Mouse (Mus musculus): ENCODE results near the gene C5ar2. TPM values are rescaled to one million over a fixed set of nuclear protein-coding genes. Genes with fewer than 3 reads are reported as not detected.
"Not testable (repeated sequence)": the region's sequence is repeated elsewhere in the genome, so short reads cannot be mapped to it uniquely, and the experiment has no call there.

The C5ar2 gene
- polyA plus RNA-seq, 1 experiment from 2014 or later: 0.09 TPM

GRCm38 (mm10) chr7:16263843-16264242, 19.9 kb upstream of the C5ar2 start:
- Histone ChIP-seq H3K4me3 (ENCODE audit: low read depth, low read length) (no peak overlapping the region), H3K36me3 (ENCODE audit: control insufficient read depth, insufficient read depth, low read length) (no peaks in the 10 kb centered on the region), H3K4me2 (ENCODE audit: low read length) (no peak overlapping the region), H3K27ac (ENCODE audit: low read depth) (no peak overlapping the region), H3K27me3 (replicated peaks; ENCODE audit: control insufficient read depth, insufficient read depth, low read length) (no peaks in the 10 kb centered on the region), H3K9ac (ENCODE audit: low read length) (no peak overlapping the region), H3K9me3 (ENCODE audit: control insufficient read depth, low read length) (0 out of 2 replicates have a peak, but pooled peaks cover 5% of the 10 kb centered on the region), H3K4me1 (replicated peaks; ENCODE audit: control insufficient read depth, insufficient read depth, low read length) (no peaks in the 10 kb centered on the region)
- 82% methylated on average over 5 of the region's 5 CpGs for WGBS
- ATAC-seq (replicated peaks; ENCODE audit: low FRiP score, low TSS enrichment, low read depth): no peak
- DNase-seq (ENCODE audit: low spot score): no peak

DNA sequence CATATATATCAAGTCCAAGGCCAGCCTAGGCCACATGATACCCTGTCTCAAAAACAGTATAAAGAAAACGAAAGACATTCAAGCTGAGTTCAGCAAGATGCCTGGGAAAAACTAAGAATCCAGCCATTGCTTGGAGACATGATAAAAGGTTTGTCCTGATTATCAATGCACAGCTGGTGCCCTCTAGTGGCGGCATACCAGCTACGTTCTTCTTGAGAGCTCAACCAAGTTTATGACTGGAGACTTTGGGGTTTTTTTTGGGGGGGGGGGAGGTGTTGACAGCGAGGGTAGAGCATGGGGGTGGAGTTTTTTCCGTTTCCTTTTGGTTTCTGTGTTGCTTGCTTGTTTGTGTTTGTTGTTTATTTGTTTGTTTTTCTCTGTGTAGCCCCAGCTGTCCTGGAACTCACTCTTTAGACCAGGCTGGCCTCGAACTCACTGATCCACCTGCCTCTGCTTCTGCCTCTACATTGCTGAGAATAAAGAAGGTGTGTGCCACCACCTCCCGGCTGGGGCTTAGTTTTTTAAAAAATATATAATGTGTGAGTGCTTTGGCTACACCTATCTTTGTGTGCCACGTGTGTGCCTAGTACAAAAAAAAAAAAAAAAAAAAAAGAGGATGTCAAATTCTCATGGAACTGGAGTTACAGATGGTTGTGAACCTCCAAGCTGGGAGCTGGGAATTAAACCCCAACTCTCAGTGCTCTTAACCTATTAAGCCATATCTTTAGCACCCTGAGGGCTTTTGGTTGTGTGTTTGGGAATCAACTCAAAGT, 19.2 kb upstream of the C5ar2 start:
- Histone ChIP-seq H3K4me2 (ENCODE audit: low read length) (no peak overlapping the region), H3K4me3 (ENCODE audit: low read depth, low read length) (no peak overlapping the region), H3K27ac (ENCODE audit: low read depth) (no peak overlapping the region), H3K27me3 (replicated peaks; ENCODE audit: control insufficient read depth, insufficient read depth, low read length) (no peaks in the 10 kb centered on the region), H3K9me3 (ENCODE audit: control insufficient read depth, low read length) (0 out of 2 replicates have a peak, but pooled peaks cover 5% of the 10 kb centered on the region), H3K36me3 (ENCODE audit: control insufficient read depth, insufficient read depth, low read length) (no peaks in the 10 kb centered on the region), H3K9ac (ENCODE audit: low read length) (no peak overlapping the region), H3K4me1 (replicated peaks; ENCODE audit: control insufficient read depth, insufficient read depth, low read length) (no peaks in the 10 kb centered on the region)
- WGBS: 29% methylated on average over 8 of the region's 8 CpGs
- DNase-seq (ENCODE audit: low spot score) (peak; percentile 77), ATAC-seq (replicated peaks; ENCODE audit: low FRiP score, low TSS enrichment, low read depth) (no peak)

DNA sequence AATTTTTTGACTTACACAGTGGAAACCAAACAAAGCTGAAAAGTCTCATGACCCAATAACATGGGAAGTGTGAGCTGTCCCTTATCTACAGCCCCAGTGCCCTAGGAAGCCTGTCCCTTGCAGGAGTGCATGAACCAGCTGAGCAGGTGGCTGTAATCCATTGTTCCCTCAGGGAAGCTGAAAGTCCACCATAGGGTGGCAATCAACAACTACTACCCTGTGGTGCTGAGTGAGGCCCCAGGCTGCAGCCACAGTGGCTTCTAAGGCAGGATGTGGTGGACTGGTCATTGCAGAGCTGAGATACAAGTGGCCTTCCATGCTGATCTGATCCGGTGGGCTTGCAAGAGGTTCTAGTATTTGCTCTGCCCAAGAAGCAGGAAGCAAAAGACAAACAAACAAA, 17.1 kb upstream of the C5ar2 start:
- ATAC-seq (replicated peaks; ENCODE audit: low FRiP score, low TSS enrichment, low read depth): no peak
- H3K9ac ChIP-seq (ENCODE audit: low read length): no peak overlapping the region
- no peaks in the 10 kb centered on the region for H3K4me1 ChIP-seq (replicated peaks; ENCODE audit: control insufficient read depth, insufficient read depth, low read length)
- WGBS: 81% methylated on average over 1 of the region's 1 CpGs
- H3K36me3 ChIP-seq (ENCODE audit: control insufficient read depth, insufficient read depth, low read length): no peaks in the 10 kb centered on the region
- H3K4me3 ChIP-seq (ENCODE audit: low read depth, low read length): no peak overlapping the region
- H3K27ac ChIP-seq (ENCODE audit: low read depth): no peak overlapping the region
- no peak overlapping the region for H3K4me2 ChIP-seq (ENCODE audit: low read length)
- peak; percentile 49 for DNase-seq (ENCODE audit: low spot score)
- 0 out of 2 replicates have a peak, but pooled peaks cover 5% of the 10 kb centered on the region for H3K9me3 ChIP-seq (ENCODE audit: control insufficient read depth, low read length)
- H3K27me3 ChIP-seq (replicated peaks; ENCODE audit: control insufficient read depth, insufficient read depth, low read length): no peaks in the 10 kb centered on the region

DNA sequence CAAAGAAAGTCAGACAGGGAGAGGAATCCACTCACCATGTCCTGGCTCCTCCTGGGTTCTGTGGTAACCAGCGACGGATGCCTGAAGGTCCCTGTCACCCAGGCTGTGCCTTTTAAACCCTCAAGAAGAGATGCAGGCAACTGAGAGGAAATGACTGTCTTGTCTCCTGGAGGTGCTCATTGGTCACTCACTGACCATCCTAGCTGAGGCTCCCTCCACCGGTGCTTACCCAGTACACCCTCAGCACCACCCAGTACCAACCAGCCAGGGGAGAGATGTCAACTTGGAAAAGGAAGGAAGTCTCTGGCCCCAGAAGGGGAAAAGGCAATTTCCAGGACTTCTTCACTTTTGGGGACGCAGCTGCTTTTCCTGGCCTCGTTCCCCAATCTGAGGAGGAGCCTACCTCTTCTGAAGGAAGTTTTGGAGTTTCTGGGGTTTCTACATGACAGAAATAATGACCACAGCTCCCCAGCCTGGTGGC, 15.2 kb upstream of the C5ar2 start, which contains the start of gene C5ar1:
TSS of gene C5ar1 (minus strand) at position 431 of the 481 bp plus-strand sequence.
- H3K27ac ChIP-seq (ENCODE audit: low read depth): no peak within 1 kb of the TSS
- no peak within 1 kb of the TSS for H3K4me3 ChIP-seq (ENCODE audit: low read depth, low read length)
- no peak within 1 kb of the TSS for H3K9ac ChIP-seq (ENCODE audit: low read length)
- no peaks in the 10 kb centered on the region for H3K4me1 ChIP-seq (replicated peaks; ENCODE audit: control insufficient read depth, insufficient read depth, low read length)
- H3K27me3 ChIP-seq (replicated peaks; ENCODE audit: control insufficient read depth, insufficient read depth, low read length): no peaks in the 10 kb centered on the region
- DNase-seq (ENCODE audit: low spot score): no peak
- H3K36me3 ChIP-seq (ENCODE audit: control insufficient read depth, insufficient read depth, low read length): no peaks in the 10 kb centered on the region
- no peaks in the 10 kb centered on the region for H3K9me3 ChIP-seq (ENCODE audit: control insufficient read depth, low read length)
- H3K4me2 ChIP-seq (ENCODE audit: low read length): no peak within 1 kb of the TSS
- WGBS: 84% methylated on average over 5 of the region's 5 CpGs
- no peak for ATAC-seq (replicated peaks; ENCODE audit: low FRiP score, low TSS enrichment, low read depth)

GRCm38 (mm10) chr7:16257830-16258229, 13.9 kb upstream of the C5ar2 start:
- 86% methylated on average over 11 of the region's 11 CpGs for WGBS
- no peak overlapping the region for H3K4me2 ChIP-seq (ENCODE audit: low read length)
- DNase-seq (ENCODE audit: low spot score): no peak
- ATAC-seq (replicated peaks; ENCODE audit: low FRiP score, low TSS enrichment, low read depth): no peak
- H3K36me3 ChIP-seq (ENCODE audit: control insufficient read depth, insufficient read depth, low read length): no peaks in the 10 kb centered on the region
- H3K4me1 ChIP-seq (replicated peaks; ENCODE audit: control insufficient read depth, insufficient read depth, low read length): no peaks in the 10 kb centered on the region
- no peak overlapping the region for H3K4me3 ChIP-seq (ENCODE audit: low read depth, low read length)
- H3K9me3 ChIP-seq (ENCODE audit: control insufficient read depth, low read length): no peaks in the 10 kb centered on the region
- no peak overlapping the region for H3K27ac ChIP-seq (ENCODE audit: low read depth)
- no peaks in the 10 kb centered on the region for H3K27me3 ChIP-seq (replicated peaks; ENCODE audit: control insufficient read depth, insufficient read depth, low read length)
- H3K9ac ChIP-seq (ENCODE audit: low read length): no peak overlapping the region

GRCm38 (mm10) chr7:16255963-16256362, 12.0 kb upstream of the C5ar2 start:
- H3K27ac ChIP-seq (ENCODE audit: low read depth); H3K4me3 ChIP-seq (ENCODE audit: low read depth, low read length); H3K9ac ChIP-seq (ENCODE audit: low read length); H3K4me2 ChIP-seq (ENCODE audit: low read length); ATAC-seq (replicated peaks; ENCODE audit: low FRiP score, low TSS enrichment, low read depth); DNase-seq (ENCODE audit: low spot score); H3K4me1 ChIP-seq (replicated peaks; ENCODE audit: control insufficient read depth, insufficient read depth, low read length); H3K27me3 ChIP-seq (replicated peaks; ENCODE audit: control insufficient read depth, insufficient read depth, low read length); H3K9me3 ChIP-seq (ENCODE audit: control insufficient read depth, low read length); H3K36me3 ChIP-seq (ENCODE audit: control insufficient read depth, insufficient read depth, low read length): not testable (repeated sequence)
- 82% methylated on average over 4 of the region's 4 CpGs for WGBS

DNA sequence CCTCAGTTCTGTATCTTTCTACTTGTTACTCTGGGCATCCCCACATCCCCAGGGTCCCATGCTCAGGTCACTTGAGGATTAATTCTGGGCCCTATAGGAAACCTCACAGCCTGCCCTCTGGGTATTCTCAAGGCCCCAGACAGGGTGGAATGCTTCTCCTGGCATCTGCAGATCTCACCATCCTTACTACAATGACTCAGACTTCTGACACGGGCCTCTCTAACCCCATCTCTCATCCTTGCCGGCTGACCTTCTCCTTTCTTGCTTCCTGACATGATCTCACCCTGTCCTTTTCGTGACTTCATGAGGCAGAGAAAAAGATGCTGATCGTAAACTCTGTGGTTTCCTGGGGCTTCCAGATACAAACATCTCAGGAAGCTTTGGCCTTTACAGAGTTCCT, 10.2 kb upstream of the C5ar2 start:
- no peaks in the 10 kb centered on the region for H3K27me3 ChIP-seq (replicated peaks; ENCODE audit: control insufficient read depth, insufficient read depth, low read length)
- no peaks in the 10 kb centered on the region for H3K9me3 ChIP-seq (ENCODE audit: control insufficient read depth, low read length)
- ATAC-seq (replicated peaks; ENCODE audit: low FRiP score, low TSS enrichment, low read depth) (no peak), DNase-seq (ENCODE audit: low spot score) (no peak)
- H3K4me3 ChIP-seq (ENCODE audit: low read depth, low read length): no peak overlapping the region
- H3K4me1 ChIP-seq (replicated peaks; ENCODE audit: control insufficient read depth, insufficient read depth, low read length): no peaks in the 10 kb centered on the region
- H3K27ac ChIP-seq (ENCODE audit: low read depth): no peak overlapping the region
- H3K9ac ChIP-seq (ENCODE audit: low read length): no peak overlapping the region
- no peaks in the 10 kb centered on the region for H3K36me3 ChIP-seq (ENCODE audit: control insufficient read depth, insufficient read depth, low read length)
- 50% methylated on average over 4 of the region's 4 CpGs for whole genome bisulfite sequencing
- H3K4me2 ChIP-seq (ENCODE audit: low read length): no peak overlapping the region

DNA sequence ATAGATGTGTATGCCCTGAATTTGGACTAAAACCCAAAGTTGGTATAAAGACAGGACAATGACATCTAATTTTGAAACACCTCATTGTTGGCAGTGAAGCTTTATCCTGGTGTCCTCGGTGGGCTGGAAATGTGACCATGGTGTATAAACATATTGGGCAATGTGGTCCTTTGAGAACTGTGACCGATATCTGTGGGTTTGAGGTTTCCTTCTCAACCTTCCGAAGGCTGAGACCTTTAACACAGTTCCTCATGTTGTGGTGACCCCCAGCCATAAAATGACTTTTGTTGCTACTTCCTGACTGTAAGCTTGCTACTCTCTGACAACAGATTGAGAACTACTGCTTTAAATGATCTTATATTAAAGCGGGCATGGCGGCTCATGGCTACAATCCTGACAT, 6.7 kb upstream of the C5ar2 start:
- Histone ChIP-seq H3K27ac (ENCODE audit: low read depth) (no peak overlapping the region), H3K27me3 (replicated peaks; ENCODE audit: control insufficient read depth, insufficient read depth, low read length) (no peaks in the 10 kb centered on the region), H3K4me2 (ENCODE audit: low read length) (no peak overlapping the region), H3K9me3 (ENCODE audit: control insufficient read depth, low read length) (no peaks in the 10 kb centered on the region), H3K36me3 (ENCODE audit: control insufficient read depth, insufficient read depth, low read length) (no peaks in the 10 kb centered on the region), H3K9ac (ENCODE audit: low read length) (no peak overlapping the region), H3K4me1 (replicated peaks; ENCODE audit: control insufficient read depth, insufficient read depth, low read length) (no peaks in the 10 kb centered on the region), H3K4me3 (ENCODE audit: low read depth, low read length) (no peak overlapping the region)
- DNase-seq (ENCODE audit: low spot score): no peak
- 87% methylated on average over 5 of the region's 5 CpGs for WGBS
- no peak for ATAC-seq (replicated peaks; ENCODE audit: low FRiP score, low TSS enrichment, low read depth)

GRCm38 (mm10) chr7:16245958-16246357, 2.0 kb upstream of the C5ar2 start:
- H3K4me1 ChIP-seq (replicated peaks; ENCODE audit: control insufficient read depth, insufficient read depth, low read length): no peaks in the 10 kb centered on the region
- no peaks in the 10 kb centered on the region for H3K9me3 ChIP-seq (ENCODE audit: control insufficient read depth, low read length)
- no peak overlapping the region for H3K4me3 ChIP-seq (ENCODE audit: low read depth, low read length)
- H3K36me3 ChIP-seq (ENCODE audit: control insufficient read depth, insufficient read depth, low read length): no peaks in the 10 kb centered on the region
- WGBS: 45% methylated on average over 1 of the region's 4 CpGs
- DNase-seq (ENCODE audit: low spot score): no peak
- ATAC-seq (replicated peaks; ENCODE audit: low FRiP score, low TSS enrichment, low read depth): no peak
- no peak overlapping the region for H3K4me2 ChIP-seq (ENCODE audit: low read length)
- no peak overlapping the region for H3K27ac ChIP-seq (ENCODE audit: low read depth)
- no peaks in the 10 kb centered on the region for H3K27me3 ChIP-seq (replicated peaks; ENCODE audit: control insufficient read depth, insufficient read depth, low read length)
- H3K9ac ChIP-seq (ENCODE audit: low read length): no peak overlapping the region

All from intestine, embryonic 14.5 days (tissue).